ENCODE assay signal across 12 mouse cellular contexts in genomic region chr6:117489761-117490396, GRCm38 (mm10).
"Had no signal": no experiment of that assay in that cellular context is flagged by ENCODE, and none has a peak within 500 bp of the region (broad histone marks: within the 10 kb centered on the region; RNA-seq: fewer than 3 reads in every experiment).

No protein-coding gene starts in this region.

- H3K9ac ChIP-seq: kidney, embryonic 15.5 days; liver, embryonic 13.5 days; lung, embryonic 14.5 days had no signal

- H3K36me3 ChIP-seq: kidney, embryonic 15.5 days; liver, embryonic 13.5 days had no signal

- H3K4me1 ChIP-seq: liver, embryonic 13.5 days had no signal

- H3K4me3 ChIP-seq: kidney, embryonic 15.5 days; left cerebral cortex, adult 2 months; liver, embryonic 13.5 days had no signal

- DNase-seq: kidney, adult 8-10 months; kidney, postnatal 10 days; layer of hippocampus, postnatal 36 days; liver, embryonic 13.5 days; lung, embryonic 14.5 days; midbrain, embryonic 14.5 days; right cerebral cortex, postnatal 4 days; thymus, adult 2 months; thymus, postnatal 25 days had no signal

- H3K27me3 ChIP-seq: liver, embryonic 13.5 days had no signal

- H3K27ac ChIP-seq: kidney, embryonic 15.5 days; left cerebral cortex, adult 2 months; liver, embryonic 13.5 days; stomach, postnatal 0 days had no signal
